Mouse (Mus musculus) gastrocnemius, adult 18-20 months (tissue): ENCODE data around the gene Fbxl14. TPM values are rescaled to one million over a fixed set of nuclear protein-coding genes. Genes with fewer than 3 reads are reported as not detected.
"Not testable (repeated sequence)": the region's sequence is repeated elsewhere in the genome, so short reads cannot be mapped to it uniquely, and the experiment has no call there.

Source experiments
- DNase-seq: peaks from one replicate; pipeline ENCODE4 v3.0.0; 2021; ENCODE audit warnings: low spot score
- long read RNA-seq, 2 experiments: library from polyadenylated mRNA; stranded (forward); transcript quantifications; one replicate each; pipeline ENCODE4 v2.0.0; 2021
- total RNA-seq, 2 experiments: library from RNA; stranded (reverse); gene quantifications; 2 replicates each; pipeline ENCODE4 v1.2.3; 2021

Gene Fbxl14
- 10 to 100 TPM; 10.4 to 11.5 TPM for total RNA-seq
- long read RNA-seq, experiment 1, transcript Fbxl14-201 (1 exons, 2,963 nt): major isoform, 8 of 8 reads
- long read RNA-seq, experiment 1, partial matches to known transcripts: 0 of 8 reads
- long read RNA-seq, experiment 1, other reads (novel, unspliced or antisense): 0 of 8 reads
- long read RNA-seq, experiment 2, transcript Fbxl14-201 (1 exons, 2,963 nt): major isoform, 5 of 5 reads
- long read RNA-seq, experiment 2, partial matches to known transcripts: 0 of 5 reads
- long read RNA-seq, experiment 2, other reads (novel, unspliced or antisense): 0 of 5 reads

GRCm38 (mm10) chr6:119479343-119479875 lies at the start of gene Fbxl14:
Gene Fbxl14 (plus strand): TSS chr6:119479668.
- DNase-seq: peak; percentile 25

DNA sequence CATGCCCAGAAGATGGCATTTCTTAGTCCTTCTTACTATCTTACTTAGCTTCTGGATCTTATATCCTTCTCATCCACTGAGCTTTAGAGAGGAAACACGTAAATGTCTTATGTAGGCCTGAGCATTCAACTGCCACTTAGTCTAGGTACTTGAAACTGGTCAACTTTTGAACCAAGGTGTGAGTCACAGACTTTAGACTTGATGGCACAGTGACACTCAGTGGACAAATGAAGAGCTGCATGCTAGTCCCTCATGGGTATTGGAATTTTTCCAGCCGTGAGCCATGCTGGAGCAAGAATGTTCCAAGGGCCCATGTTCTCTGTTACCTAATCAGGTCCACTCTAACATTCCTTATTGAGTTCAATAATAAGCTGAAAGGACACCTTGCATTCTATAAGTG lies 49.0 kb upstream of the Fbxl14 start:
- DNase-seq: peak; percentile 78

GRCm38 (mm10) chr6:119431751-119432324 lies 47.6 kb upstream of the Fbxl14 start:
- DNase-seq: no peak

- no peak for DNase-seq
Measured at GRCm38 (mm10) chr6:119434394-119434793, 45.1 kb upstream of the Fbxl14 start.

DNA sequence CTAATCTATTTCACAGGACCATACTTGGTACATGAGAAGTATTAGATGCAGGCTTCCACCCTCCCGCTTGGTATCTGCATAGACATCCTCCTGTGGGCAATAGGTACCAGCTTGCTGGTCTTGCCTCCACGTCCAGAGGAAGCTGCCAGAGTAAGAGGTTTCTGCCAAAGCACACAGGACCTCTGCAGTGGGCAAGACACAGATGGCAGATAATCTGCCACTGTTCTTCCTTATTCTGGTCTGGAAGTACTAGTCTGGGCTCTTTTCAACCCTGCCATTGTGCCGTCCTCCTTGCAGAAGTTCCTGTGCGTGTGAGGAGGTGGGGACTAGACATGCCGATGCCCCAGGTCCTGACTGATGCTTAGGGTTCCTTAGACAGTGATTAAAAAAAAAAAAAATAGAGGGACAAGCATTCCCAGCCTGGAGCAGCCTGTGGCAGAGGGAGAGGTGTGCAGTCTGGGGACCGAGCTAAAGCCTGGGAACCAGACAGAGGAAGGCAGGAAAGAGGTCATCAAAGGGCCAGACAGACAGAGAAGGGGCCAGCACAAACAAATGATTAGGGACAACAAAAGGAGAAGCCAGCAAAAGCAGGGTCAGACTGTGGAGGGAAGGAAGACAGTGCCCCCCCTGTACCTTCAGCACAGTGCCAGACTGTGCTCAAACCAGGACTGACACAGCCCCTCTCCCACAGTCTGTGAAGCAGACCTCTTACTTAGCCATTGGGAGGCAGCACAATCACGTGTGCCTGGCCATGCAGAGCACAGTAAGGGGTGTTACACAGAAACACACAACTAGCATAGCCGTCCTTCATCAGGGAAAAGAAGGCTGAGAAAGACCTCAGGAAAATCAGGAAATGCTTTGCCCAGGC lies 41.3 kb upstream of the Fbxl14 start:
- DNase-seq: no peak

DNA sequence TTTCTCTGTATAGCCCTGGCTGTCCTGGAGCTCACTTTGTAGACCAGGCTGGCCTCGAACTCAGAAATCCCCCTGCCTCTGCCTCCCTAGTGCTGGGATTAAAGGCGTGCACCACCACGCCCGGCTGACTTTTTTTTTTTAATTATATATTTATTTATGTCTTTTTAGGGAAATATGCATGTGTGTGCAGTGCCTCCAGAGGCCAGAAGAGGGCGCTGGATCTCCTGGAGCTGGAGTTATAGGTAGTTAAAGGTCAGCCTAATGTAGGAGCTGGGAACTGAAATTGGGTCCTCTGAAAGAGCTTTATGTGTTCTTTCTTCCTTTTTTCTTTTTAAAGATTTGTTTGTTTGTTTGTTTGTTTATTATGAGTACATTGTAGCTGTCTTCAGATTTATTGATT lies 36.7 kb upstream of the Fbxl14 start:
- DNase-seq: not testable (repeated sequence)

GRCm38 (mm10) chr6:119443742-119444645 lies 35.5 kb upstream of the Fbxl14 start:
- peak; percentile 81 for DNase-seq

DNA sequence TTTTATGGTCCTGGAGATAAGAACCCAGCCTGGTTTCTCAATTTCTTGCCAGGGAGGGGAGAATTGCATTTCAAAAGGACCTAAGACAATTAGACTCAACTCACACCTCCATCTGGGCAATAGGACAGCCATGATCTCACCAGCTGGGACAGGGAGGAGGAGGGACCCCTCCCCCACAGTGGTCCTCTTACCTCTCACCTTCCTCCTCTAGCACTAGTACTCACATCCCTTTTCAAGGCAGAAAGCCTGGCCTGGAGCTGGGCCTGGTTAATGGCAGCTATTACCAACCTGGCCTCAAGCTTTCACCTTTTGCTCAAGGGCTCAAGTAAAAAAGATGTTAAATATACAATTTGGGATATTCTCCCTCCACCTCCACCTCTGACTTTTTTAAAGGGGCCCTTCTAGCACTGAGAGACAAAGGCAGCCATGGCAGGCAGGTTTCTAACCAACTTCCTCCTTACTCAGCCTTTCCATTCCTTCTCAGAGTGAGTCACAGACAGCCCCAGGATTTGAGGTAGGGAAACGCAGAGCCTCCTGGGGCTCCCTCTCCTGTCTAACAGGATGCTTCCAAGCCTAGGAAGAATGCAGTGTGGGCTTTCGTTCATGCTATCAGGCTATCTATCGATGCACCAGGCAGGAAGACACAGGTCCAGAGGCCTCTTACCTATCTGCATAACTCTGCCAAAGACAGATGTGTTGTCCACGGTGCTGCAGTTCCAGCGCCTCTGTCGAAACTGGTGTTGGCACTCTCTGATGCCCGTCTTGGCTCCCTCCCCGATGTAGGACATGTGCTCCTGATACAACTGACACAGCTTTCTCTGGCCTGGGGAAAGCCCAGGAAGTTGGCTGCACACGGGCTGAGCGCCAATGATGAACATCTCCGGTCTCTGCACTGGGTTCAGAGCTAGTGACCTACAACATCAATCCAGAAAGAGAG lies 33.5 kb upstream of the Fbxl14 start:
- peak; percentile 16 for DNase-seq

DNA sequence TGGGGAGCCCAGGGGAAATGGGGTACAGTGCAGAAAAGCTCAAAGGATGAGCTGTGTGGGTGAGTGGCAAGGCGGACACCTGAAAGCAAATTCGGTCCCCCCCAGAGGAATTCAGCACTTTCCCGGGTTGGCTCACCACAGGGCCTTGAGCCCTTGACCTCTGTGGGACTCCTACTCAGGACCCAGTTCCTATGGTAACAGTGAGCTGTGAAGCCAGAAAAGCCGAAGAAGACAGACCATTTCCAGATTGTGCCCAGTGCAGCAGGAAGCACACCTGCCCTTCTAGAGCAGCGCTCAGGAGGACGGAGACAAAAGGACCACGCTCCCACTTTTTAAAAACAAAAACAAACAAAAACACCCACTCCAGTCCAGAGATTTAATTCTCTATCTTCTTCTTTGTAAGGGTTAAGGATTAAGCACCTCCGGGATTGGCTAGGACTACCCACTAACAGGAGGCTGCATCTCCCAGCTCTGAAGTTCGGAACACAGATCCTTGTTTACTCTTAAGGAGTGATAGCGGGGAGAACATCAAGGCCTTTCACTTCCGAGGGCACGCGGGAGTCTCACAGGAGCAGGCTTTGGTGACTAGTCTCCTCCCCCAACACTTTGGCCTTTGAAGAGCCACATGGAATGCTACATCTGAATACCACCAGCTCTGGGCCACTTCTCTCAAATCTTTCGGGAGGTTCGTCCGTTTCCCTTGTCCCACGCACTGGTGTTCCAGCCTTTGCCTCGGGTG lies 31.0 kb upstream of the Fbxl14 start:
- peak; percentile 11 for DNase-seq

GRCm38 (mm10) chr6:119449060-119449499 lies 30.4 kb upstream of the Fbxl14 start:
- DNase-seq: peak; percentile 37

GRCm38 (mm10) chr6:119450965-119451943 lies 28.2 kb upstream of the Fbxl14 start:
- no peak for DNase-seq

GRCm38 (mm10) chr6:119451981-119452499 lies 27.4 kb upstream of the Fbxl14 start:
- DNase-seq: no peak

- DNase-seq: no peak
Measured at GRCm38 (mm10) chr6:119458166-119458565, 21.3 kb upstream of the Fbxl14 start.

DNA sequence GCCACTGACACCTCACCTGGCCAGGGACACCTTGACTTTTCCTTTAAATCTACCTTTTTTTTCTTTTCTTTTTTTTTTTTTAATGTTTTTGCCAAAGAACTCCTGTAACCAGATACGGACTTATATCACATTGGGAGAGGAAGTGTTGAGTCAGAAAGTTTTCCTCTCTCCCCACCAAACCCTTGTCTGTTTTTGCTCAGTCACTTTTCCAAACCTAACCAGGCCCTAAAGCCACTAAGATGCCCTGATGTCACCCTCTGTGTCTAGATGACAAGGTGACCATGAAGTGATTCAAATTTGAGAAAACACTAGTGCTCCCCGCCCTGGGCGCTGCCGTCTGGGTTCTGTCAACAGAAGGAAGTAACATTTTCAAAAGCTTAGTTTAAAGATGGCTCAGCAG lies 20.4 kb upstream of the Fbxl14 start:
- DNase-seq: no peak

GRCm38 (mm10) chr6:119460391-119460790 lies 19.1 kb upstream of the Fbxl14 start:
- DNase-seq: no peak

- no peak for DNase-seq
Measured at GRCm38 (mm10) chr6:119466161-119466560, 13.3 kb upstream of the Fbxl14 start.

- DNase-seq: peak; percentile 40
Measured at GRCm38 (mm10) chr6:119466921-119467784, 12.3 kb upstream of the Fbxl14 start.
